Mouse (Mus musculus) limb, embryonic 15.5 days (tissue): ENCODE measurements around the gene Unc119. TPM values are rescaled to one million over a fixed set of nuclear protein-coding genes. Genes with fewer than 3 reads are reported as not detected.
A peak's percentile ranks its signal among the peaks of the same experiment; 100 is the strongest.

Source experiments
- ATAC-seq: fragments of 200-750 bp; cut with Nextera tagmentation; 2 replicates; pipeline ENCODE4 v1.8.0; 2017; ENCODE audit warnings: low read depth, moderate TSS enrichment; ENCODE audit not compliant: insufficient number of reproducible peaks, low FRiP score, low TSS enrichment
- H3K27ac ChIP-seq: fragments of 300-500 bp; sonication (generic); 2 replicates; pipeline ENCODE4 v1.5.1; 2015; ENCODE audit warnings: moderate library complexity, mild to moderate bottlenecking, inconsistent platforms
- H3K27me3 ChIP-seq: fragments of 300-500 bp; sonication (generic); 2 replicates; pipeline ENCODE4 v1.6.1; 2015; ENCODE audit warnings: inconsistent platforms
- H3K36me3 ChIP-seq: fragments of 300-500 bp; sonication (generic); 2 replicates; pipeline ENCODE4 v1.6.1; 2015; ENCODE audit warnings: inconsistent platforms
- H3K4me1 ChIP-seq: fragments of 300-500 bp; sonication (generic); 2 replicates; pipeline ENCODE4 v1.6.1; 2015; ENCODE audit warnings: inconsistent platforms
- H3K4me2 ChIP-seq: fragments of 300-500 bp; sonication (generic); 2 replicates; pipeline ENCODE4 v1.6.1; 2015; ENCODE audit warnings: mild to moderate bottlenecking, inconsistent platforms
- H3K4me3 ChIP-seq: fragments of 300-500 bp; sonication (generic); 2 replicates; pipeline ENCODE4 v1.5.1; 2015; ENCODE audit warnings: mild to moderate bottlenecking, inconsistent platforms
- H3K9ac ChIP-seq: fragments of 300-500 bp; sonication (generic); 2 replicates; pipeline ENCODE4 v1.6.1; 2015; ENCODE audit warnings: inconsistent platforms
- H3K9me3 ChIP-seq: fragments of 300-500 bp; sonication (generic); 2 replicates; pipeline ENCODE4 v1.6.1; 2016; ENCODE audit warnings: inconsistent platforms
- WGBS: fragments of 180-500 bp; shearing (Covaris S2); methylation state at CpG from one replicate; pipeline ENCODE4 v1.1.7; 2015; 5-methylcytosine and 5-hydroxymethylcytosine counted together
- polyA plus RNA-seq: library from polyadenylated mRNA; unstranded; fragments of >200 nt; fragmentation: Nextera tagmentation; extraction: Ambion mirVana; gene quantifications from 2 replicates; pipeline ENCODE4 v1.2.1, GENCODE M21; 2015

Gene Unc119
- polyA plus RNA-seq, 1 experiment from 2014 or later = 44.3 TPM

- 12% methylated on average over 13 of the region's 13 CpGs for WGBS
- H3K36me3 ChIP-seq = no peaks in the 10 kb centered on the region
- peak overlapping the region; percentile 29 for H3K4me3 ChIP-seq
- peaks cover 28% of the 10 kb centered on the region for H3K4me1 ChIP-seq
- H3K9ac ChIP-seq = no peak overlapping the region
- no peaks in the 10 kb centered on the region for H3K9me3 ChIP-seq
- no peak overlapping the region for H3K27ac ChIP-seq
- no peaks in the 10 kb centered on the region; the same call in 1 of the 2 replicates for H3K27me3 ChIP-seq
- peak overlapping the region; percentile 36 for H3K4me2 ChIP-seq
- ATAC-seq = peak; percentile 1
Measured at GRCm38 (mm10) chr11:78360125-78360788, 17.0 kb downstream of the Unc119 start.

GRCm38 (mm10) chr11:78360789-78361131 lies 17.5 kb downstream of the Unc119 start:
- ATAC-seq = 0 out of 2 replicates have a peak, but pooled peaks have one; percentile 3
- Histone ChIP-seq H3K9me3 (no peaks in the 10 kb centered on the region), H3K4me1 (peaks cover 28% of the 10 kb centered on the region), H3K4me3 (peak overlapping the region; percentile 29; the same call in 1 of the 2 replicates), H3K36me3 (no peaks in the 10 kb centered on the region), H3K27me3 (no peaks in the 10 kb centered on the region; the same call in 1 of the 2 replicates), H3K9ac (no peak overlapping the region), H3K27ac (no peak overlapping the region), H3K4me2 (no peak overlapping the region; the same call in 1 of the 2 replicates)
- whole genome bisulfite sequencing = 51% methylated on average over 2 of the region's 2 CpGs

GRCm38 (mm10) chr11:78363309-78364007 lies 20.2 kb downstream of the Unc119 start:
- Histone ChIP-seq H3K9ac (no peak overlapping the region), H3K27ac (no peak overlapping the region)

GRCm38 (mm10) chr11:78364103-78364502 lies 20.8 kb downstream of the Unc119 start:
- H3K9ac ChIP-seq = no peak overlapping the region
- H3K4me2 ChIP-seq = no peak overlapping the region
- 22% methylated on average over 8 of the region's 8 CpGs for WGBS
- no peak for ATAC-seq
- no peaks in the 10 kb centered on the region for H3K36me3 ChIP-seq
- H3K4me1 ChIP-seq = peaks cover 23% of the 10 kb centered on the region
- H3K27ac ChIP-seq = no peak overlapping the region
- no peak overlapping the region for H3K4me3 ChIP-seq
- no peaks in the 10 kb centered on the region for H3K9me3 ChIP-seq
- no peaks in the 10 kb centered on the region for H3K27me3 ChIP-seq

More at GRCm38 (mm10) chr11:78363309-78364007, 20.2 kb downstream of the Unc119 start:
- Histone ChIP-seq H3K4me3 (no peak overlapping the region), H3K4me2 (no peak overlapping the region), H3K9me3 (no peaks in the 10 kb centered on the region), H3K27me3 (no peaks in the 10 kb centered on the region; the same call in 1 of the 2 replicates), H3K36me3 (no peaks in the 10 kb centered on the region), H3K4me1 (peaks cover 27% of the 10 kb centered on the region)
- no peak for ATAC-seq
- WGBS = 41% methylated on average over 13 of the region's 13 CpGs

GRCm38 (mm10) chr11:78367456-78368225 lies 24.4 kb downstream of the Unc119 start:
- no peak overlapping the region for H3K27ac ChIP-seq
- no peak overlapping the region for H3K4me2 ChIP-seq
- 79% methylated on average over 15 of the region's 15 CpGs for WGBS
- no peak for ATAC-seq
- no peak overlapping the region for H3K9ac ChIP-seq
- no peak overlapping the region for H3K4me3 ChIP-seq
- peaks cover 16% of the 10 kb centered on the region for H3K4me1 ChIP-seq
- no peaks in the 10 kb centered on the region for H3K36me3 ChIP-seq
- H3K9me3 ChIP-seq = no peaks in the 10 kb centered on the region
- H3K27me3 ChIP-seq = no peaks in the 10 kb centered on the region

GRCm38 (mm10) chr11:78370389-78370788 lies 27.1 kb downstream of the Unc119 start:
- Histone ChIP-seq H3K9me3 (no peaks in the 10 kb centered on the region), H3K27ac (no peak overlapping the region), H3K27me3 (no peaks in the 10 kb centered on the region), H3K9ac (no peak overlapping the region), H3K4me3 (no peak overlapping the region), H3K4me2 (no peak overlapping the region), H3K4me1 (no peaks in the 10 kb centered on the region), H3K36me3 (no peaks in the 10 kb centered on the region)
- WGBS = 38% methylated on average over 1 of the region's 1 CpGs
- ATAC-seq = no peak

GRCm38 (mm10) chr11:78371711-78372110 lies 28.4 kb downstream of the Unc119 start:
- Histone ChIP-seq H3K4me2 (no peak overlapping the region), H3K36me3 (no peaks in the 10 kb centered on the region), H3K9me3 (no peaks in the 10 kb centered on the region), H3K27ac (no peak overlapping the region), H3K4me3 (no peak overlapping the region), H3K9ac (no peak overlapping the region), H3K4me1 (no peaks in the 10 kb centered on the region), H3K27me3 (no peaks in the 10 kb centered on the region)
- ATAC-seq = no peak
- WGBS = 83% methylated on average over 11 of the region's 11 CpGs

- no peak overlapping the region for H3K4me3 ChIP-seq
- H3K4me1 ChIP-seq = 0 out of 2 replicates have a peak, but pooled peaks cover 1% of the 10 kb centered on the region
- H3K9me3 ChIP-seq = no peaks in the 10 kb centered on the region
- H3K36me3 ChIP-seq = no peaks in the 10 kb centered on the region
- H3K27ac ChIP-seq = no peak overlapping the region
- 64% methylated on average over 3 of the region's 3 CpGs for WGBS
- H3K27me3 ChIP-seq = no peaks in the 10 kb centered on the region
- no peak for ATAC-seq
- H3K9ac ChIP-seq = no peak overlapping the region
- no peak overlapping the region for H3K4me2 ChIP-seq
Measured at GRCm38 (mm10) chr11:78372166-78372565, 28.9 kb downstream of the Unc119 start.

- H3K27me3 ChIP-seq = no peaks in the 10 kb centered on the region
- H3K9me3 ChIP-seq = no peaks in the 10 kb centered on the region
Measured at GRCm38 (mm10) chr11:78372610-78373009, 29.3 kb downstream of the Unc119 start.

GRCm38 (mm10) chr11:78374147-78374546 lies 30.9 kb downstream of the Unc119 start:
- Histone ChIP-seq H3K9me3 (no peaks in the 10 kb centered on the region), H3K36me3 (no peaks in the 10 kb centered on the region), H3K4me3 (no peak overlapping the region), H3K27me3 (no peaks in the 10 kb centered on the region), H3K4me1 (peaks cover 9% of the 10 kb centered on the region; the same call in 1 of the 2 replicates), H3K27ac (no peak overlapping the region), H3K4me2 (no peak overlapping the region), H3K9ac (no peak overlapping the region)
- ATAC-seq = no peak
- 67% methylated on average over 8 of the region's 8 CpGs for WGBS

More at GRCm38 (mm10) chr11:78372610-78373009, 29.3 kb downstream of the Unc119 start:
- WGBS = 71% methylated on average over 7 of the region's 7 CpGs
- Histone ChIP-seq H3K4me2 (no peak overlapping the region), H3K4me1 (peaks cover 6% of the 10 kb centered on the region; the same call in 1 of the 2 replicates), H3K9ac (no peak overlapping the region), H3K36me3 (no peaks in the 10 kb centered on the region), H3K4me3 (no peak overlapping the region), H3K27ac (no peak overlapping the region)
- ATAC-seq = no peak

- H3K4me3 ChIP-seq = no peak overlapping the region
- no peaks in the 10 kb centered on the region for H3K36me3 ChIP-seq
- H3K4me1 ChIP-seq = peaks cover 18% of the 10 kb centered on the region
- H3K27ac ChIP-seq = no peak overlapping the region; the same call in 1 of the 2 replicates
- H3K4me2 ChIP-seq = no peak overlapping the region
- ATAC-seq = no peak
- WGBS = 14% methylated on average over 11 of the region's 12 CpGs
- no peaks in the 10 kb centered on the region for H3K27me3 ChIP-seq
- no peak overlapping the region for H3K9ac ChIP-seq
- H3K9me3 ChIP-seq = no peaks in the 10 kb centered on the region
Measured at GRCm38 (mm10) chr11:78377549-78378159, 34.4 kb downstream of the Unc119 start.
